Mouse (Mus musculus): ENCODE data around the gene Fndc8.
A peak's percentile ranks its signal among the peaks of the same experiment; 100 is the strongest.

Fndc8 gene

GRCm38 (mm10) chr11:82891936-82892335, at the start of gene Fndc8:
TSS of gene Fndc8 (plus strand) at chr11:82892124.
- DNase-seq (ENCODE audit: low spot score): no peak

DNA sequence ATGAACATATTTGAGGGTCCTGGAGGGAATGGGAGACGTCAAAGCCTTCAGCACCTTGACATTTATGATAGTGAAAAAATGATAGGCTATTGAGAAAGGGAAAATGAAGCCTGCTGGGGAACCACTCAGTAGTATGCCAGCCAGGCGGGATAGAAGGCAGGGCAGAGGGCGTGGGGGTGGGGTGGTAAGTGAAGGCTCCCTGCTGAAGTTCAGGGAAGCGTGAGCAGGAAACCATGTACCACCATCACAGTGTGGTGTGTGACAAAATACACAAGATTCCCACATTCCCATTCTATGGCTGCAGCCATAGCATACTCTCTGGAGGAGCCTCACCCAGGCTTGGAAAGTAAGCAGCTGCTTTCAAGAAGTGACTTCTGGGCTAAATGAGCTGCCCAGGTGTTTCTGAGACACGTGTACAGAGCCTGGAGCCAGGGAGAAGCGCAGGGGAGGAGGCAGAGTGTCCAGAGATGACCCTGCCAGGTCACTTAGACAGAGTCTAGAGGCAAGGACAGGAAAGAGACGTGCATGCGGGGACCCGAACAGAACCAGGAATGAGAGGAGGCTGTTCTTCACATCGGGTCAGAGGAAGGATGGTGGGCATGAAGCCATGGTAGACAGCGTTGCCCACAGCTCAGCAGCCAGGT, 47.0 kb upstream of the Fndc8 start:
- DNase-seq (ENCODE audit: low spot score): no peak

DNA sequence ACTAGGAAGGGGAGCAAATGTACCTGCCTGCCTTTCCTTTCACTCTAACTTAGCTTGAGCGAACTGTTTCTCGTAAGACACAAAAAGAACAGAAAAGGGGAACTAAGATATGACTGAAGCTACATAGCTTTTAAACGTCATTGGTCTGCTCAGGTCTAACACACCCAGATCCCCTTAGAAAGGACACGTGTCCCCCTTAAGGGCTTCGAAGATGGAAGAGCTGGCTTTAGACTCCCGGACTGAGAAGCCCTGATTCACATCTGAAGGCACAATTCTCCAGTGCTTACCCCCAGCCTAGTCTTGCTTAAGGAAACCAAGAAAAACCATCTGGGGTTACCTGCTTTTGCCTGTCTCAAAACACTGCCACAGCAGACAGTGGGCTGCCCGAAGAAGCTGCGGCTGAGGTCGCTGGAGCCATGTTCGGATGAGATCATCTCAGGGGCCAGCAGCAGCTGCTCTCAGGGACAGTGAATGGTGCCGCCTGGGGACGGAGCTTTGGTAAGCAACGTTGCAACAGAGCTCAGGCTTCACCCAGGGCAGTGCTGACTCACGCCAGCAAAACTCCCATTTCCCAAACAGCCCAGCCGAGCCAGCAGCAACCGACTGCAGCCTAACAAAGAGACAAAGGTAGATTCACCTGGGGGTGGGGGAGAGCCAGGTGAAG, 46.4 kb upstream of the Fndc8 start:
- DNase-seq (ENCODE audit: low spot score): peak; percentile 82

GRCm38 (mm10) chr11:82846079-82846436, 45.9 kb upstream of the Fndc8 start:
- no peak for DNase-seq (ENCODE audit: low spot score)

DNA sequence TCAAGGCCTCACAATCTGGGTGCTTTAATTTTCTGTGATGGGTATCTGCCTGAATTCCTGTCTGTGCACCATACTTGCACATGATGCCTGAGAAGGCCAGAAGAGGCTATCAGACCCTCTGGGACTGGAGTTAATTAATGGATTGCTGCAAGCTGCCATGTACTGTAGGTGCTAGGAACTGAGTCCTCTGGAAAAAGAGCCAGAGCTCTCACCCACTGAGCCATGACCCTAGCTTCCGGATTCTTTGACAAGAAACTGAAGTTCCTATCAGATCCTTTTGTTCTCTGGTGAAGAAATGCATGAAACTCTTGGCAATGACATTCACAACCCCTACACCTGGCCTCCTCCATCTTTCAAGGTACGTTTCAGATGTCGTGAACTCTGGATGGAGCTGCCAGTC, 45.0 kb upstream of the Fndc8 start:
- no peak for DNase-seq (ENCODE audit: low spot score)

DNA sequence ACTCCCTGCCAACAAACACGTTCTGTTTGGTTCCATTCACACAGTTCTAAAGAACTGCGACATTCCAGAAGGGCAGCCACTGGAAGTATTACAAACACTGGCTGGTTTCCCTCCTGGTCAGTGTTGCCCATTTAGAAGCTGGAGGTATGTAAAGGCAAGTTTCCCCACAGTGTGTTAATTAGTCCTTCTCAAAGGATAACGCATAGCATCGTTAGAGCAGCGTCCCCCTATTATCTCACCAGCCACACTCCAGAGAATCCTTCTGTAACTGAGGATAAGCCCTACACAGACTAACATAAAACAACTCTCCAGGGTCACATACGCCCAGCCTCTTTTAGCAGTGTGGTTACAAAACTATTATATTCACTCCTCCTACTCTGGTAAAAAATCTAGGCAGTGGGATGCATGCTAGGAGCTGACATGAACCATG, 44.3 kb upstream of the Fndc8 start:
- DNase-seq (ENCODE audit: low spot score): no peak

DNA sequence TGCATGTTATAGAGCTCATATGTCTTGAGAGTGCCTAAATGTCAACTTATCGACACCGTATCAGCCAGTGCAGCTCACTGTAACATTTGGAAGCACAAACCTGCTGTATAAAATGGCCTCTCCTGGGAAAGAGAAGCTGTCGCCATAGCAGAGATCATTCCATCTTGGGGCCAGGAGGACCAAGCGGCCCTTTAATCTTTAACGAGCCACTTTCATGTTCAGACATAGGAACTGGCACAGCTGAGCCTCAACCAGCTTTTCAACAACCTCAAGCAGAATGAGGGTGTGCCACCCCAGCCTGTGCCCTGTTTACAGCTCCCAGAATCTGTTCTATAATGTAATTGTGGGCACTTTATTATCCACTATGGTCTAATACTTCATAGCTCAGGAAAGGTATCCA, 41.7 kb upstream of the Fndc8 start:
- no peak for DNase-seq (ENCODE audit: low spot score)

- no peak for DNase-seq (ENCODE audit: low spot score)
Observed at GRCm38 (mm10) chr11:82852115-82852514, 39.8 kb upstream of the Fndc8 start.

GRCm38 (mm10) chr11:82852540-82852939, 39.4 kb upstream of the Fndc8 start:
- DNase-seq (ENCODE audit: low spot score): no peak

DNA sequence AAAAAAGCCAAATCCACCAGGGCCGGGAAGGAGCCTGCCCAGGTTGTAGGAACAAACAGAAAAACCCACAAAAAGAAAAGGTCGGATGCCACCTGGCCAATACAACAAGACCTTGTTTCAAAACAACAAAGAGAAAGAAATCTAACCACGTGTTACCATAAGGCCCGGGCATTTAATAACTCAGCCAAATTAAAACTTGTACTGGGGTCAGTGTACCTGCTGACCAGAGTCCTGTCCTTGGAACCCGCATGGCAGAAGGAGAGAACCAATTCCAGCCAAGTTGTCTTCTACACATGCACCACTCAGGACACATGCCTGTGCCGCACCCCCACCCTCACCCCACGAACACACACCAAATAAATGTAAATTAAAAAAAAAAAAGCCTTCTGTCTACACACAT, 39.0 kb upstream of the Fndc8 start:
- no peak for DNase-seq (ENCODE audit: low spot score)

DNA sequence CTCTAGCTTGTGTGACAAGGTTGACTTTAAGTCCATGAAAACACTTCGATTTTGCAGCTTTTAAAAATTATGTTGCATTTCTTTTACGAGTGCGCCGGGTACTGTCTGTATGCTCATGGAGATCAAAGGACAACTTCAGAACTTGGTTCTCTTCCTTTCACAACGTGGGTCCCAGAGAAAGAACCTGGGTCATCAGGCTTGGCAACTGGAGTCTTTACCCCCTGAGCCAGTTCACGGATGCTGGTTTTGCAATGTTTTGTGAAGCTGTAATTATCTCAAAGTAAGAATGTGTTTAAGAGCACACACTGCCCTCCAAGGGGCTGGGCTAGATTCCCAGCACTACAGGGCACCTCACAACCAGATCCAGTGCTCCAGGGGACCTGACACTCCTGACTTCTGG, 37.8 kb upstream of the Fndc8 start:
- no peak for DNase-seq (ENCODE audit: low spot score)

DNA sequence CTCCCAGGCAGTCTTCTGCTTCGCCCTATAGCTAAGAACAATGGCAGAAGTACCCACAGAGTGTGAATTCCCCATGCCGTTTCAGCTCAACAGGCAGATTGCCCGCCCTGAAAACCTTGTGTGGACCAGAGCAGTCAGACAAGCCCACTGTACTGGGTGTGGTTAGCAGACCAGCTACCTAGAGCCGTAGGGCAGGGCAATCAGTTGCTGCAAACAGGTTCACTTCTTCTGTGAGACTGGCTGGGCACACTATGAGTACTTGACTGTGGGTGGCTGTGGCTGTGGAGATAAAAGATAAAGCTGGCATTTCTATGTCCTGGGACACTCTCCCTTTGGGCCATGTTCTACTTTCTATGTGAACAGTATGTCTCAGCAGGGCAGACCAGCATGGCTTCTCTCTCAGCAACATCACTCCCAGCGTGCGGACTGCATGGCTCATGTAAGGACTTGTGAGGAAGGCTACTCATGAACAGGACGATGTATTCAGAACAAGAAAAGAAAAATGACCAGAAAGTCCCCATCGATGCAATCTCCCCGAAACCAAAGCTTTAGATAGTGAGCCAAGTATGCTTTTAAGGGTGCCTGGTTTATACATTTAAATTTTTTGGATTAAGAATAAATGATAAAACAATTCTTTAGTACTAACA, 36.5 kb upstream of the Fndc8 start:
- peak; percentile 23 for DNase-seq (ENCODE audit: low spot score)

- no peak for DNase-seq (ENCODE audit: low spot score)
Observed at GRCm38 (mm10) chr11:82856032-82856431, 35.9 kb upstream of the Fndc8 start.

DNA sequence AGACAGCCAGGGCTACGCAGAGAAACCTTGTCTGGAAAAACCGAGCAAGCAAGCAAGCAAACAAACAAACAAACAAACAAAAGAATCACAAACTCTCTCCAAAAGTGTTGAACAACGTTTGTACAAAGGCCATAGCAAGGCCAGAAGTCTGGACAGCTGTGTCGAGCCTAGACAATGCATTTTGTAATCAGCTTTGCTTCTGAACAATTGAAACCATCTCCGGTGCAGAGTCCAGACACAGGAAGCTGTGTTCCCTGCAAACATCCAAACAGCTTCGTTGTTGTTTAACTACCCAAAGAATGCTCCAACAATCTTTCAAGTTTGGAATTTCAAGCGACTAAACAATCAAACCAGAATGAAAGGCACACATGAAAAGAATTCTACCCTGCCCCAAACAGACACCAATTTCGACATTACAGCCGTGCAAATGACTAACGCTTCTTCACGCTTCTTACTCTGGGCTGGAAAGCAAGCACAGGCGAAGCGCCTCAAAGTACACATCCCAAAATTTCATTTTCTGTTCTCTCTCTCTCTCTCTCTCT, 34.5 kb upstream of the Fndc8 start:
- no peak for DNase-seq (ENCODE audit: low spot score)

- no peak for DNase-seq (ENCODE audit: low spot score)
Observed at GRCm38 (mm10) chr11:82860759-82861158, 31.2 kb upstream of the Fndc8 start.

DNA sequence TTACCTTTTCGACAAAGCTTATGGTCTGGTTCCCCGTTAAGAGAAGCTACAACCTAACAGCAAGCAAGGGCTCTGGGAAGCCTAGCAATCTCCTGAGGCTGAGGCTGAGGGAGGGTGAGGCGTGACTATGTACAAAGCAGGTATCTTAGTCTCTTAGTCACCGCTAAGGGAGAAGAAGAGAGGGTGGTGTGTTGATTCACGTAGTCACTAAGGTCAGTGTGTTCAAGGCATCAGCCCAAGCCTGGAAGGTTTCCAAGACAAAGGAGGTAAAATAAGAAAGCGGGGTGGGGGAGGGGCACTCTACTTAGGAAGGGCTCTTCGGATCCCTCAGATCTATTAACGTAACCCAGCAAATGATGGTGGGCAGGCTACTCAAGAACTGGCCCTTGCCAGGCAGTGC, 30.4 kb upstream of the Fndc8 start:
- DNase-seq (ENCODE audit: low spot score): peak; percentile 30

DNA sequence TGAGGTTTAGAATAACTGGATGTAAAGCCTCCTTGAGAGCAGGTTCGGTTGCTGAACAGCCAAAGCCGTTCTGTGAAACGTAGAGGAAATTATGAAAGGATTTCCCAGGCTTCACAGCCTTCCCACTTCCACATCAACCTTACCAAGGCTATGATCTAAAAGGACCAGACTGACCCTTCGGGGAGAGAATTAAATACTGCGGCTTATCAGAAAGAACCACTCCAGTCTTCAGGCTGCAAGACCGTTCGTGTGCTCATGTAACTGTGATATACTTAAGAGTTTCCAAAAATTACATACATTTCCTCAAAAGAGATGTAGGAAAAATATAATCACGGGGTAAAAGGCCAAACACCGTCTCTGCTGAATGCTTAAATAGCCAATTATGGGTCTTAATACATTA, 29.3 kb upstream of the Fndc8 start:
- no peak for DNase-seq (ENCODE audit: low spot score)

DNA sequence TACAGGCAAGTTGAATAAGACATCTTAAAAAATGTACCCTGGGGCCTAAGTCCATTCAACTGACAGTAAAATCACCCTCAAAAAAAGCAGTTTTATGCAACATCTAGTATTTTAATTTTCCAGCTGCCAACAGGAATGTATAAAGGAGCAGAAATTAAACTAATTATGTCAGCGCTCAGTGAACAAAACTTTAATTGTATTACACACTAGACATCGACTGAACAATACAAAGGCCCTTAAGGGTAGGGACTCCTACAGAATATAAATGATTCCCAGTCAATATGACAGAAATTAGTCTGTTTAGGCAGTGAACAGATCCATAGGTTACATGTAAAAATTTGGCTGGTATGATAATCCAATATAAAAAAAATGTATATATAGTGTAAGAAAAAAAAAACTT, 28.9 kb upstream of the Fndc8 start:
- no peak for DNase-seq (ENCODE audit: low spot score)

- no peak for DNase-seq (ENCODE audit: low spot score)
Observed at GRCm38 (mm10) chr11:82863488-82863931, 28.4 kb upstream of the Fndc8 start.

GRCm38 (mm10) chr11:82865957-82866356, 26.0 kb upstream of the Fndc8 start:
- no peak for DNase-seq (ENCODE audit: low spot score)

DNA sequence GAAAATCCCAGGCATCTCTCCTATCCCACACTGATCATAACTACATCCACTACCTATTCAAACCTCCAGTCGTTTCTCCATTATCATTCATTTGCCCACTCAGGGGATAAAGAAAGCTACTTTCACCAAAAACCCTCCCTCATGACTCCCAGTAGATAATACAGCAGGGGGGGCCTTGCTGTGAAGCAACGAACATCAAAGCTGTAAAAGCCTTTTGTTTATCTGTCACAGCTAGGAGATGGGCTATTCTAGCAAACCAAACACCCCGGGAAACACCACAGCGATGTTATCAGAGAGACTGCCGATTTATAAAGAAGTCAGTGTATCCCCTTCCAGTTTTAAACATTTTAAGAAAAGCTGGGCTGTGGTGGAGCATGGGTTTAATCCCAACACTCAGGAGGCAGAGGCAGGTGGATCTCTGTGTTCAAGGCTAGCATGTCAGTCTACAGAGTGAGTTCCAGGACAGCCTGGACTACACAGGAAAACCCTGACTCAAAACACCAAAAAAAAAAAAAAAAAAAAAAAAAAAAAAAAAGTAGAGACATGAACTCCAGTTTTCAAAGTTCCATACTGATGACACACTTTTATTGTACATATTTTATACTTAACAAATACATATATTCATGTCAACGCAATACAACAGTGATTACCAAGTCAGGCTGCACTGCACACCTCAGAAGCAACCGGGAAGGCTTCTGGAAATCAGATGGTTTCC, 24.9 kb upstream of the Fndc8 start:
- no peak for DNase-seq (ENCODE audit: low spot score)

- no peak for DNase-seq (ENCODE audit: low spot score)
Observed at GRCm38 (mm10) chr11:82867956-82868355, 24.0 kb upstream of the Fndc8 start.
